Mouse (Mus musculus) thymus, postnatal 0 days (tissue): ENCODE results near the gene Mical2. TPM values are rescaled to one million over a fixed set of nuclear protein-coding genes. Genes with fewer than 3 reads are reported as not detected.

Experiments used
- DNase-seq: peaks from one replicate; pipeline ENCODE4 v3.0.0-alpha.2; 2015; ENCODE audit warnings: low spot score
- polyA plus RNA-seq: library from polyadenylated mRNA; unstranded; fragments of >200 nt; fragmentation: Nextera tagmentation; extraction: Ambion mirVana; gene quantifications from 2 replicates; pipeline ENCODE4 v1.2.1, GENCODE M21; 2015

The Mical2 gene
- polyA plus RNA-seq, 1 experiment from 2014 or later, result 0.51 TPM

- no peak for DNase-seq
These were observed 15.7 kb downstream of the Mical2 start for GRCm38 (mm10) chr7:112241211-112241944.

GRCm38 (mm10) chr7:112241945-112242329 is 16.3 kb downstream of the Mical2 start:
- no peak for DNase-seq

GRCm38 (mm10) chr7:112242587-112242986 is 16.9 kb downstream of the Mical2 start:
- DNase-seq, result no peak

GRCm38 (mm10) chr7:112244071-112244470 is 18.4 kb downstream of the Mical2 start:
- DNase-seq, result no peak

GRCm38 (mm10) chr7:112244683-112245082 is 19.0 kb downstream of the Mical2 start:
- peak; percentile 37 for DNase-seq

GRCm38 (mm10) chr7:112245839-112246438 is 20.3 kb downstream of the Mical2 start:
- no peak for DNase-seq

- DNase-seq, result no peak
These were observed 20.8 kb downstream of the Mical2 start for GRCm38 (mm10) chr7:112246442-112246841.

- no peak for DNase-seq
These were observed 22.2 kb downstream of the Mical2 start for GRCm38 (mm10) chr7:112247890-112248289.

GRCm38 (mm10) chr7:112249476-112249875 is 23.8 kb downstream of the Mical2 start:
- DNase-seq, result no peak

GRCm38 (mm10) chr7:112252065-112252464 is 26.4 kb downstream of the Mical2 start:
- no peak for DNase-seq

- DNase-seq, result no peak
These were observed 28.6 kb downstream of the Mical2 start for GRCm38 (mm10) chr7:112254233-112254632.

GRCm38 (mm10) chr7:112255248-112255866 is 29.7 kb downstream of the Mical2 start:
- no peak for DNase-seq

GRCm38 (mm10) chr7:112258338-112258903 is 32.8 kb downstream of the Mical2 start:
- no peak for DNase-seq

- no peak for DNase-seq
These were observed 33.6 kb downstream of the Mical2 start for GRCm38 (mm10) chr7:112259286-112259685.

GRCm38 (mm10) chr7:112261121-112261520 is 35.5 kb downstream of the Mical2 start:
- DNase-seq, result no peak

GRCm38 (mm10) chr7:112267266-112267665 is 41.6 kb downstream of the Mical2 start:
- DNase-seq, result no peak

GRCm38 (mm10) chr7:112268761-112269425 is 43.2 kb downstream of the Mical2 start:
- no peak for DNase-seq

- DNase-seq, result no peak
These were observed 45.2 kb downstream of the Mical2 start for GRCm38 (mm10) chr7:112270870-112271269.

- no peak for DNase-seq
These were observed 46.0 kb downstream of the Mical2 start for GRCm38 (mm10) chr7:112271627-112272026.

- DNase-seq, result no peak
These were observed 47.0 kb downstream of the Mical2 start for GRCm38 (mm10) chr7:112272692-112273091.

GRCm38 (mm10) chr7:112273451-112273850 is 47.8 kb downstream of the Mical2 start:
- no peak for DNase-seq

GRCm38 (mm10) chr7:112274611-112275010 is 49.0 kb downstream of the Mical2 start:
- DNase-seq, result no peak
